Mouse (Mus musculus) myocyte (in vitro differentiated cells): ENCODE results near the gene Hcar1.

Experiments
- E2F4 ChIP-seq: IDR thresholded peaks from one replicate; pipeline ENCODE4 v1.6.1; 2011; ENCODE audit warnings: mild to moderate bottlenecking, control low read depth, moderate library complexity; ENCODE audit not compliant: insufficient read depth
- MYOG ChIP-seq, 3 experiments: IDR thresholded peaks; one replicate each; pipeline ENCODE4 v1.6.1; 2011; ENCODE audit warnings: control low read depth in 2 of 3, low read depth in 2 of 3, mild to moderate bottlenecking in 2 of 3; ENCODE audit not compliant: insufficient read length in 2 of 3, control insufficient read depth in 1 of 3, insufficient read depth in 1 of 3
- POLR2A ChIP-seq: IDR thresholded peaks from one replicate; pipeline ENCODE4 v1.6.1; 2011; ENCODE audit warnings: low read depth, mild to moderate bottlenecking, control low read depth, moderate library complexity; ENCODE audit not compliant: insufficient read length
- POLR2AphosphoS2 ChIP-seq: IDR thresholded peaks from one replicate; pipeline ENCODE4 v1.6.1; 2011; ENCODE audit warnings: low read depth, control low read depth; ENCODE audit not compliant: insufficient read length

DNA sequence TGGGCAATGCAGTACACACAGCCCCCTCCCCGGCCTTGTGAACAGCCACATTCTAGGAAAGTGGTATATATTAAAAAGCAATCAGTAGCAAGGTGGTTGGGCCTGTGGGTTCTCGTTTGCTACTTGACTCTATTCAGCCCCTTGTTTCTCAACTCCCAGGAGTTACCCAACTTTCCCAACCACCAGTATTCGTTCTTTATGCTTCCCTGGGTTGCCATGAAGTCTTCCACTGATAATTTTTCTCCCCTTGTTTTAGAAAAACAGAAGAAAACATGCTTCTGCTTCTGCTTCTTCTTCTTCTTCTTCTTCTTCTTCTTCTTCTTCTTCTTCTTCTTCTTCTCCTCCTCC, 36.9 kb downstream of the Hcar1 start:
- TF ChIP-seq POLR2A (no peak), POLR2AphosphoS2 (no peak), E2F4 (no peak), MYOG (IDR thresholded peaks at IDR 0.05; ENCODE audit: control insufficient read depth in 1 of 3, insufficient read depth in 1 of 3, insufficient read length in 2 of 3, low read depth in 2 of 3) (no peak)
